Mouse (Mus musculus) embryonic facial prominence, embryonic 11.5 days (tissue): ENCODE results near the gene Fbxo46. TPM values are rescaled to one million over a fixed set of nuclear protein-coding genes. Genes with fewer than 3 reads are reported as not detected.

ENCODE experiments used
- ATAC-seq: fragments of 200-750 bp; cut with Nextera tagmentation; replicated peaks from 2 replicates; pipeline ENCODE4 v1.8.0; 2017; ENCODE audit warnings: low read depth; ENCODE audit not compliant: insufficient number of reproducible peaks, low FRiP score, low TSS enrichment
- DNase-seq: peaks from one replicate; pipeline ENCODE4 v3.0.0-alpha.2; 2015; ENCODE audit warnings: low spot score
- H3K27ac ChIP-seq: fragments of 300-500 bp; sonication (generic); replicated peaks from 2 replicates; pipeline ENCODE4 v1.5.1; 2014; ENCODE audit warnings: mild to moderate bottlenecking, low read depth, low read length, control low read depth
- H3K27me3 ChIP-seq: fragments of 300-500 bp; sonication (generic); 2 replicates; pipeline ENCODE4 v1.6.1; 2014; ENCODE audit warnings: mild to moderate bottlenecking, low read length, moderate library complexity, mixed read lengths; ENCODE audit not compliant: control insufficient read depth, insufficient read depth
- H3K36me3 ChIP-seq: fragments of 300-500 bp; sonication (generic); replicated peaks from 2 replicates; pipeline ENCODE4 v1.6.1; 2014; ENCODE audit warnings: low read depth, mild to moderate bottlenecking, low read length, moderate library complexity, mixed read lengths; ENCODE audit not compliant: control insufficient read depth, insufficient read depth
- H3K4me1 ChIP-seq: fragments of 300-500 bp; sonication (generic); 2 replicates; pipeline ENCODE4 v1.6.1; 2014; ENCODE audit warnings: low read length, mixed read lengths; ENCODE audit not compliant: control insufficient read depth, insufficient read depth
- H3K4me2 ChIP-seq: fragments of 300-500 bp; sonication (generic); 2 replicates; pipeline ENCODE4 v1.6.1; 2014; ENCODE audit warnings: low read depth, mild to moderate bottlenecking, control low read depth, low read length, moderate library complexity
- H3K4me3 ChIP-seq: fragments of 300-500 bp; sonication (generic); 2 replicates; pipeline ENCODE4 v1.5.1; 2014; ENCODE audit warnings: low read depth, low read length, control low read depth
- H3K9ac ChIP-seq: fragments of 300-500 bp; sonication (generic); replicated peaks from 2 replicates; pipeline ENCODE4 v1.6.1; 2014; ENCODE audit warnings: mild to moderate bottlenecking, control low read depth, low read length
- H3K9me3 ChIP-seq: fragments of 300-500 bp; sonication (generic); replicated peaks from 2 replicates; pipeline ENCODE4 v1.6.1; 2016; ENCODE audit warnings: mild to moderate bottlenecking, low read length, inconsistent platforms, mixed read lengths; ENCODE audit not compliant: control insufficient read depth
- WGBS: fragments of 180-500 bp; shearing (Covaris S2); extraction: QIAGEN DNeasy Blood & Tissue Kit; methylation state at CpG from one replicate; pipeline ENCODE4 v1.1.7; 2014; 5-methylcytosine and 5-hydroxymethylcytosine counted together
- polyA plus RNA-seq: library from polyadenylated mRNA; unstranded; fragments of >200 nt; fragmentation: Nextera tagmentation; extraction: Ambion mirVana; gene quantifications from 2 replicates; pipeline ENCODE4 v1.2.1, GENCODE M21; 2014

Gene Fbxo46
- polyA plus RNA-seq, 1 experiment from 2014 or later: 7.4 TPM

DNA sequence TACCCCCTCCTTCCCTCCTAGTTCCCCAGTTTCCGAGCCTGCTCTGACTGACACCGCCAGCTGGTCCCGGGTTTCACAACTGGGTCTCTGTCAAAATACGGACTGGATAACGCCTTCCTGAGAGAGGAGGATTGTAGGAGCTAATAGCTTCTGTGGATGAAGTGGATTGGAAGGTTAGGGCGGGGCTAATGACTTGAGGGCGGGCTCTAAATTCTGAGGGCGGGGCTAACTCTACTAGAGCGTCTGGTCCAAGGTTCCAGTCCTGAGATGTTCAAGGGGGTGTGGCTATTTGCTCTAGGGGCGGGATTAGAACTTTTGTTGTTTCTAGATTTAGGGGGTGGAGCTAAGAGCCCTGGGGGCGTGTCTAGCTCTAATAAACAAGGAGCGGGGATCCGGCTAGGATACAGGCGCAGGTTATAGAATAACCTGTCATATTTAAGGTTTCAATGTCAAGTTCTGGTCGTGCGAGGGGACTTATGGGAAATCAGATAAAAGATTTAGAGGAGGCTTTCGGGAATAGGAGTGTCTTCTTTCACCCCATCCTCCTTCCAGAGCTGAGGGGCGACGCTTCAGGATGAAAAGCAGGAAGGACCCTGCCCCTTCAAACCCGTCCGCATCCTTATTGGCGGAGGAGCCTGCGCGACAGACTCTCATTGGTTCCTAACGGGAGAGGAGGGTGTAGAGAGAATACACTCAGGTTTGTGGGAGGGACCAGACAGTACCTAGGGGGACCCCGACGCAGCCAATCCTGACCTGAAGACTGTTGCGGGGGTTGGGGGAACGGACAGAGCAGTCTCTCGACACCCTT is 56.3 kb downstream of the Fbxo46 start, which contains the start of gene Eml2:
Gene Eml2 (plus strand): TSS at position 714 of the 808 bp plus-strand sequence.
- peak; percentile 79 for ATAC-seq
- Histone ChIP-seq H3K4me3 (peak within 1 kb of the TSS; percentile 33), H3K4me2 (peak within 1 kb of the TSS; percentile 58), H3K27ac (no peak within 1 kb of the TSS), H3K9ac (peak within 1 kb of the TSS; percentile 39), H3K4me1 (peaks cover 3% of the 10 kb centered on the region; the same call in 1 of the 2 replicates), H3K36me3 (no peaks in the 10 kb centered on the region), H3K9me3 (no peaks in the 10 kb centered on the region), H3K27me3 (peaks cover 47% of the 10 kb centered on the region)
- DNase-seq: peak; percentile 56
- WGBS: under 1% methylated on average over 30 of the region's 30 CpGs

GRCm38 (mm10) chr7:19176516-19176947 is 56.9 kb downstream of the Fbxo46 start:
- 2% methylated on average over 20 of the region's 21 CpGs for WGBS
- Histone ChIP-seq H3K27ac (no peak overlapping the region), H3K4me1 (peaks cover 3% of the 10 kb centered on the region; the same call in 1 of the 2 replicates), H3K4me2 (peak overlapping the region; percentile 58), H3K9ac (peak overlapping the region; percentile 39), H3K27me3 (peaks cover 47% of the 10 kb centered on the region), H3K36me3 (no peaks in the 10 kb centered on the region), H3K4me3 (peak overlapping the region; percentile 33), H3K9me3 (no peaks in the 10 kb centered on the region)
- peak; percentile 11; the same call in 1 of the 2 replicates for ATAC-seq
- DNase-seq: no peak

GRCm38 (mm10) chr7:19177216-19177615 is 57.6 kb downstream of the Fbxo46 start:
- H3K36me3 ChIP-seq: no peaks in the 10 kb centered on the region
- H3K27me3 ChIP-seq: peaks cover 47% of the 10 kb centered on the region
- ATAC-seq (no peak), DNase-seq (no peak)
- no peak overlapping the region for H3K4me2 ChIP-seq
- no peak overlapping the region for H3K27ac ChIP-seq
- H3K9ac ChIP-seq: no peak overlapping the region
- WGBS: 75% methylated on average over 7 of the region's 7 CpGs
- no peaks in the 10 kb centered on the region for H3K9me3 ChIP-seq
- H3K4me1 ChIP-seq: peaks cover 3% of the 10 kb centered on the region; the same call in 1 of the 2 replicates
- H3K4me3 ChIP-seq: no peak overlapping the region

GRCm38 (mm10) chr7:19178035-19178434 is 58.4 kb downstream of the Fbxo46 start:
- no peak for DNase-seq
- ATAC-seq: no peak
- Histone ChIP-seq H3K4me1 (peaks cover 3% of the 10 kb centered on the region; the same call in 1 of the 2 replicates), H3K4me2 (0 out of 2 replicates have a peak overlapping the region, but pooled peaks have one; percentile 0), H3K9ac (no peak overlapping the region), H3K27me3 (peaks cover 47% of the 10 kb centered on the region), H3K9me3 (no peaks in the 10 kb centered on the region), H3K36me3 (no peaks in the 10 kb centered on the region), H3K27ac (no peak overlapping the region), H3K4me3 (no peak overlapping the region)
- WGBS: 6% methylated on average over 18 of the region's 18 CpGs

DNA sequence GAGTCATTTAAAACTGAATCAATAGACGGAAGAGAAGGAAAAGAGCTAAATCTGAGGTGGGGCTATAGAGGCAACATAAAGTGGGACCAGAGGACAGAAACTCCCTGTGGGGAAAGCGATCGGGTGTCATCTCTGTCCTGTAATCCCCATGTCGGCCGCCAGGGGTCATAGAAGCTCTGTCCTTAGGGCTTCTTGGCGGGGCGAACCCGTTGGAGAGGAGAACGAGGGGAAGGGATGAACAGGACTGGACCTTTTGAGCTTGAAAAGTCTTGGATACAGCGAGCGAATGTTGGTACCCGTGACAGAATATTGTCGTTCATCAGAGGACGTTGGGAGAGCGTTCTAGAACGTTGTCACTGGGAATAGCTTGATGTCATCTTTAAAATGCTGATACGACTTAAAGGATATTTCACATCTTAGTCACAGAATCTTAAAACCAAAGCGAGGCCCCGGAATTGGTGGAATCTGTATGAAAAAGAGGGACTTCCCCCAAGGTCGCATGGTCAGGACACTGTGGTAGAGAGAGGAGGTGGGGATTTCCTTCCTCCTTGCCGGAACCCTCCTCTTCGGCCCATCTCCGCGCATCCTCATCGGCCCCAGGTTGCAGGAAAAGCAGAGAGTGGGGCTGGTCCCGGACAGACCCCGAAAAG is 58.9 kb downstream of the Fbxo46 start:
- H3K36me3 ChIP-seq: no peaks in the 10 kb centered on the region
- H3K9me3 ChIP-seq: no peaks in the 10 kb centered on the region
- peak overlapping the region; percentile 39; the same call in 1 of the 2 replicates for H3K4me2 ChIP-seq
- WGBS: 5% methylated on average over 27 of the region's 27 CpGs
- H3K27ac ChIP-seq: no peak overlapping the region
- H3K27me3 ChIP-seq: peaks cover 47% of the 10 kb centered on the region
- 0 out of 2 replicates have a peak overlapping the region, but pooled peaks have one; percentile 5 for H3K9ac ChIP-seq
- peaks cover 3% of the 10 kb centered on the region; the same call in 1 of the 2 replicates for H3K4me1 ChIP-seq
- ATAC-seq (no peak), DNase-seq (peak; percentile 79)
- H3K4me3 ChIP-seq: no peak overlapping the region; the same call in 1 of the 2 replicates

GRCm38 (mm10) chr7:19179173-19179572 is 59.5 kb downstream of the Fbxo46 start:
- peaks cover 3% of the 10 kb centered on the region; the same call in 1 of the 2 replicates for H3K4me1 ChIP-seq
- ATAC-seq (no peak), DNase-seq (peak; percentile 77)
- H3K9ac ChIP-seq: peak overlapping the region; percentile 2; the same call in 1 of the 2 replicates
- no peaks in the 10 kb centered on the region for H3K9me3 ChIP-seq
- H3K27me3 ChIP-seq: peaks cover 47% of the 10 kb centered on the region
- peak overlapping the region; percentile 22 for H3K4me3 ChIP-seq
- H3K4me2 ChIP-seq: peak overlapping the region; percentile 39
- no peak overlapping the region for H3K27ac ChIP-seq
- no peaks in the 10 kb centered on the region for H3K36me3 ChIP-seq
- 1% methylated on average over 31 of the region's 32 CpGs for WGBS

- H3K27ac ChIP-seq: no peak overlapping the region
- no peaks in the 10 kb centered on the region for H3K36me3 ChIP-seq
- no peaks in the 10 kb centered on the region for H3K9me3 ChIP-seq
- no peak overlapping the region for H3K4me3 ChIP-seq
- no peak overlapping the region for H3K9ac ChIP-seq
- H3K4me2 ChIP-seq: no peak overlapping the region
- ATAC-seq: no peak
- 36% methylated on average over 6 of the region's 6 CpGs for WGBS
- DNase-seq: no peak
- H3K4me1 ChIP-seq: peaks cover 3% of the 10 kb centered on the region; the same call in 1 of the 2 replicates
- H3K27me3 ChIP-seq: peaks cover 47% of the 10 kb centered on the region
These were observed 60.3 kb downstream of the Fbxo46 start for GRCm38 (mm10) chr7:19179936-19180335.
